Mouse (Mus musculus) yolk sac, embryonic 10.5 days (tissue): ENCODE data around the gene Shc3.
A peak's percentile ranks its signal among the peaks of the same experiment; 100 is the strongest.

Source experiments
- DNase-seq: peaks from one replicate; pipeline ENCODE4 v3.0.0-alpha.2; 2017; ENCODE audit warnings: low spot score

Shc3 gene

DNA sequence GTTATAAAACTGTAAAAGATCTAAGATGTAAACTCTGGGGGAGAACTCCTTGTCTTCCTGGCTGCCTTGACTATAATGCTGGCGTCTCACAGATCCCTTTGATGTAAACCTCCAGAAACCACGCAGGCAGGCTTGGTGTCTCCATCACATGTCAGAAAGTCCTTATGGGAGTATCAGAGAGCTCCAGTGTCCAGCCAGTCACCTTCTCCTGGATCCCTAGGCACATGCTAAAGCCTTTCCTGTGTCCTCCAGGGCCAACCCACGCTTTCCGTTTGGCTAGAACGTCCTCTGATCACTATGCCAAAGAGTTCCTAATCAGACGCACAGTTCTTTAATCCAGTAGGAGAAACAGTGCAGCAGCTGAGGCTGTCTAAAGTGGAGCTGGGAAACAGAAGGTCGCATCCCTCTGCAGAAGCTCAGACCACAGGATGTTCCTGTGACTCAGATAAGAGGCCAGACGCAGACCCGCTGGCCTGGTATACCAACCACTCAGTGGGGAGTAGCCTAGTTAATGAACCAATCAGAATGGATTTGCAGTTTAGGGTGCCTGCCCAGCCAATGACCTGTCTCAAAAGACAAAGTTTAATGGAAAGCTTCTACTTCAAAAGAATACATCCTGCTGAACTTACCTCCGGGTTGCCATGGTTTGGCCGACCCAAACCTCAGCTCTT lies 88.7 kb downstream of the Shc3 start:
- DNase-seq: no peak

DNA sequence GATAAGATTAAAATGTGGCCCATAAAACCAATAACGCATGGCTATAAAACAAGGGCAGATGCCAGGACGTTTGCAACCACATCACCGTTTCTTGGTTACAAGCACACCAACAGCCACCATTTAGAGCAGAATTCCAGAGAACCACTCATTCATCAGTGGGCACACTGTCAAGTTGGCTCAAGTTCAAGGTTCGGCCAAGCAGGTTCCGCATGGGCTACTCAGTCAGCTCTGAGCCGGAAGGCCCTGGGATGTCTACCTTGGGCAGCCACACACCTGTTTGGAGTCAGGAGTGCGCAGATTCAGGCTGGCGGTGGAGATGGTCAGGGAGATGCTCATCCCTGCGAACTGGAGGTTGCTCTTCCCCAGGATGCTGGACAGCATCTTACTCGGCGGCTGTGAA lies 89.4 kb downstream of the Shc3 start:
- no peak for DNase-seq

GRCm38 (mm10) chr13:51476991-51477390 lies 92.2 kb downstream of the Shc3 start:
- DNase-seq: no peak

DNA sequence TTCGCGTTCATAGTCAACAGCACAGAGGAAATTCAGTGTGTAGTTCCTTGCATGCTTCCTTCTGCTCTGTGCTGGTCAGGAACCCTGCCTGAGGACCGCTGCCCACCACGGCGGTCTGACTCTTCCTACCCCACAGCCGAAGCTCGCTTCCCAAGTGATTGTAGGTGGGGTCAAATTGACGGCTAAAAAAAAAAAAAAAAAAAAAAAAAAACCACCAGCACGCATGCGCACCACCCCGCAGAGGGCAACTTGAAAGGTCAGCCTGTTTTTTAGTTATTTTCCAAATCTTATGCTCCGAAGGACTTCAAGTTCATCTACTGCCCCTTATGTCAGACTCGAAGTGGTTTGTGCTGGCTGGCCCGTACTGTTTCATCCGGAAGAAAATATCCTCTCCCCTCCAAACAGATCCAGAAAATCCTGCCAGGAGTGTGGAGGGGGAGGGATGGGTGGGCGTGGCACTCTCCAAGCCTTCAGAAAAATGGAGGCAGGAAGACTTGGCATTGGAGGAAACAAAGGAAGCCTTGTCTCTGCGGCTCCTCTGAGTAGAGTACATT lies 100.4 kb downstream of the Shc3 start:
- no peak for DNase-seq

GRCm38 (mm10) chr13:51466117-51466841 lies 102.9 kb downstream of the Shc3 start:
- no peak for DNase-seq

GRCm38 (mm10) chr13:51464294-51464693 lies 104.9 kb downstream of the Shc3 start:
- no peak for DNase-seq

DNA sequence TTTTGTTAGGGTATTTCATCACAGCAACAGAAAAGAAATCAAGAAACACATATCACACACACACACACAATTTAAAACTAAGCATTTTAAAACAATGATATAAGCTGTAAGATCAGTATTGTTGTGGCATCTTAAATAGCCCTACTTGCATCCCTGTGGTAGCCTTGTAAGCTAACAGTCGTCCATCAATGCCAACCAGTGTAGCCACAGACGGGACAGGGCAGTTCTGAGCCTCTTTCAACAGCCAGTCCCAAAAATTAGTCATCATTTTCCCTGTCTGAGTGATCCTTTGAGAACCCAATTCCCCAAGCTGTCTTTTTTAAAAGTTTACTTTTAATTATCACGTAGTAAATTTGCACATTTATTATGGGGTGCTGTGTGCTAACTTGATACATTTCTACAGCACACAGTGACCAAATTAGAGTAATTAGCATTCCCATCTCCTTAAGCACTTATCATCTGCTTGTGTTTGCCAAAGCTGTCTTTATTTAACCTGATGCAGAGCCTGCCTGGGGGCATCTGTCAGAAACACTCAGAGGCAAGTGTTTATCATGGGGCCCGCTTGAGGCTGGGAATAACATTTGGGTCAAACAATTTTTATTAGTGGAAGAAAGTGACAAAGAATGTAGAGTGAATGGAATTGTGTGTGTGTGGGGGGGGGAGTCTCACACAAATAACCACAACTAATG lies 112.9 kb downstream of the Shc3 start:
- no peak for DNase-seq

DNA sequence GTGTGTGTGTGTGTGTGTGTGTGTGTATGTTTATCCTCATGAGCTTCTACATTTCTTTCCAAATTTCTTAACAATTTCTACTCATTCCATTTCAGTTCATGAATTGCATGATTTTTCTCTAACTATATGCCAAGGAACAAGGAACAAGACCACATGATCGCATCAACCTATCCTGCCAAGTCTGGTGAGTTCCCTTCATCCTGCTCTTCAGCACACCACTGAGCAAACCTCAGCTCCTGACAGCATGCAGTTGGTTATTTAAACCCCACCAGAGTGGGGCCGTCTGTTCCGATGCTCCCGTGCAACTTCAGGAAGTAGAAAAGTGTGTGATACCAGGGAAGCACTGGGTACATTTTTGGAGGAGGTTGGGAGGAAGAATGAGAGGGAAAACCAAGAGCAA lies 122.7 kb downstream of the Shc3 start:
- no peak for DNase-seq

GRCm38 (mm10) chr13:51442922-51443321 lies 126.3 kb downstream of the Shc3 start:
- DNase-seq: no peak

GRCm38 (mm10) chr13:51437105-51438085 lies 131.8 kb downstream of the Shc3 start:
- DNase-seq: no peak

DNA sequence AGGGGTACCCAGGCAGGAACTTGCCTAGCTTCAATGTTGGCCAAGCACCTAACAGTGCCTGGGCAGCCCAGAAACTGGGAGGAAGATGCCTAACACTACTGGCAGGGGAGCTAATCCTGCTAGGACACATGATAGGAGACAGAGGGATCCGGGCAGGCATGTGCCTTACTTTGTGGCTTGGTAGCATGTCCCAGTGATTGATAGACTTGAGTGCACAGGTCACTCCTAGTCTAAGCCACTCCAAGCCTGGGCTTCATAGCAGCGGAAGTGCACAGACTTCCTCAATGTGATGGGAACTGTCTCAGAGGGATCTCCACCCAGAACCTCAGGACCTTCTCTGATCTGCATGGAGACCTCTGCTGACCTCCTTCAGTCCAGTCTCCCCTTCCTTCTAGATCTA lies 134.1 kb downstream of the Shc3 start:
- no peak for DNase-seq

DNA sequence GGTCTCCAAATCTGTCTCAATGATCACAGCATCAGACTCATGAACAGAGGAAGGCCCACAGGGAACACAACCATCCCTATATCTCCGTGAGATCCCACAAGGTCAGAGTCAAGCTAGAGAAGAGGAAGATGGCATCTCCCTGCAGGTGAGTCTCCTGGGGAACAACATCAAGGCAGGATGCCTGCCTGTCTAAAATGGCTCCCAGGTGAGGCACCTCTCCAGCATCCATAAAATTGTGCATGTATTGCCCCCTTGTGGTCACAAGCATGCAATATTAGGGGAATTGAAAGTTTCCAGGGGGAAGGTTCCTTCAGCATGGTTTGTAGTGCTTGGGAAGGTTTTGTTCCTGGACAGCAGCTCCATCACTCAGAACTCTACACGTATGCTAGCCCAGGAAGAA lies 134.8 kb downstream of the Shc3 start:
- no peak for DNase-seq

GRCm38 (mm10) chr13:51433371-51433770 lies 135.8 kb downstream of the Shc3 start:
- DNase-seq: no peak

DNA sequence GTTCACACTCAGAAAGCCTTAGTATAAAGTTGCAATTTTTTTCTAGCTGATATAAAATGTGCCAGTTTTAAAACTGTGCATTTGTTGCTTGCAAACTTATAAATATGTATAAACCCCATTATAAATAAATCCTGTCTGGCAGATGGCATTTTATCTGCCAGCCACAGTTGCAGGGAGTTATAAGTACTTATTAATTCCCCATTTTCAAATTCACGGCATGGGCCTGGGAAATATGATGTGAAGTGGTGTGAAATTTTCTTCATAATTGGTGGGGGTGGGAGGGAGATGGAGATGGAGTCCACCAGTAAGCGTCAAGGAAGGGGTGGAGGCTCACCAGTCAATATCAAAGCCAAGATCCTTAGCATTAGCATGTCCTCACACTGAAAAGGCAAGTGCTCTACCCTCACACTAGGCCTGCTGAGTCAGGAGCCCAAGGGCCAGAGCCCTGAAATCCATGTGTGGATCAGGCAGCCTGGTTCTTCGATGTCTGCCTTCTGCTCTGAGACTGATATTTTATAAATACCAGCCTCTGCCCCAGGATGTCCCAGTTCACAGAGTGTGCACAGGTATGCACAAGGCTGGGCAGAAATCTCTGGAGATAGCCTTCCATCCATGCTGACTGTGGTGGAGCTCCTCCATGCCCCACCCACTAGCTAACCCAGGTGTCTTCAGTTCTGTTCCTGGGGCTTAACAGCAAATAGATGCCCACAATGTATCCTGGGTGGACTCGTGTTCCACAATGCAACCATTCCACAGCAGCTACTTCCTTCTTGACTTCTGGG lies 143.4 kb downstream of the Shc3 start:
- DNase-seq: no peak

DNA sequence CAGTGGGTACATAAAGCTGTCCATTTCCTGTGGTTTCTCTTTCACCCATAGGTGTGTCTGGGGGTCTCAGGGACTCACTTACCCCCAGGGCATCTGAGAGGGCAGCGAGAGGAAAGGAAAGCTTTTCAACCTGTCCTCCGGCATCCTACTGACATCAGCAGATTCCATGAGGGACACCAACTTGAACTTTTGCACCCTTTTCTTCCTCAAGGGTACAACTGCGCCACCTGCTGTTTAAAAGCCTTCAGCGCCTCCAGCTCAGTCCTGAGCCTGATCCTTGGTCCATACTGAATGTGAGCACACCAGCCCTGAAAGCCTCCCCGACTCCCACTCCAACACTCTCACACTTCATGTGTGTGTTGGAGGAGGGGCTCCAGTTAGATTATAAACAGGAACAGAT lies 144.6 kb downstream of the Shc3 start:
- peak; percentile 56 for DNase-seq

GRCm38 (mm10) chr13:51423647-51424046 lies 145.6 kb downstream of the Shc3 start:
- DNase-seq: no peak

GRCm38 (mm10) chr13:51420861-51421260 lies 148.4 kb downstream of the Shc3 start:
- DNase-seq: no peak

DNA sequence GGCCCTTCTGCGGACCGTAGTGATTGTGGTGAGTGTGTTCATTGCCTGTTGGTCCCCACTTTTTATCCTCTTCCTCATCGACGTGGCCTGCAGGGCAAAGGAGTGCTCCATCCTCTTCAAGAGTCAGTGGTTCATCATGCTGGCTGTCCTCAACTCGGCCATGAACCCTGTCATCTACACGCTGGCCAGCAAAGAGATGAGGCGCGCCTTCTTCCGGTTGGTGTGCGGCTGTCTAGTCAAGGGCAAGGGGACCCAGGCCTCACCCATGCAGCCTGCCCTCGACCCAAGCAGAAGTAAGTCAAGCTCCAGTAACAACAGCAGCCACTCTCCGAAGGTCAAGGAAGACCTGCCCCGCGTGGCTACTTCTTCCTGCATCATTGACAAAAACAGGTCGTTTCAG lies 149.7 kb downstream of the Shc3 start:
- no peak for DNase-seq

DNA sequence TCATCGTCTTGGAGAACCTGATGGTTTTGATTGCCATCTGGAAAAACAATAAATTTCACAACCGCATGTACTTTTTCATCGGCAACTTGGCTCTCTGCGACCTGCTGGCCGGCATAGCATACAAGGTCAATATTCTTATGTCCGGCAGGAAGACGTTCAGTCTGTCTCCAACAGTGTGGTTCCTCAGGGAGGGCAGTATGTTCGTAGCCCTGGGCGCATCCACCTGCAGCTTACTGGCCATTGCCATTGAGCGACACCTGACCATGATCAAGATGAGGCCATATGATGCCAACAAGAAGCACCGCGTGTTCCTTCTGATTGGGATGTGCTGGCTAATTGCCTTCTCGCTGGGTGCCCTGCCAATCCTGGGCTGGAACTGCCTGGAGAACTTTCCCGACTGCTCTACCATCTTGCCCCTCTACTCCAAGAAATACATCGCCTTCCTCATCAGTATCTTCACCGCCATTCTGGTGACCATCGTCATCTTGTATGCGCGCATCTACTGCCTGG lies 150.2 kb downstream of the Shc3 start:
- no peak for DNase-seq

- peak; percentile 82 for DNase-seq
Observed at GRCm38 (mm10) chr13:51418268-51418941, 150.8 kb downstream of the Shc3 start.
